Mouse (Mus musculus) bone marrow macrophage, adult 2 months (primary cell): ENCODE results near the gene Zmynd8.

Experiments
- CTCF ChIP-seq: IDR thresholded peaks from 2 replicates; pipeline ENCODE4 v1.5.1; 2012; ENCODE audit warnings: low read depth, mild to moderate bottlenecking, low read length, moderate library complexity
- POLR2A ChIP-seq: IDR thresholded peaks from 2 replicates; pipeline ENCODE4 v1.6.1; 2012; ENCODE audit warnings: mild to moderate bottlenecking, low read depth, low read length, borderline replicate concordance

GRCm38 (mm10) chr2:165880501-165881182, 18.2 kb downstream of the Zmynd8 start:
- TF ChIP-seq CTCF (no peak), POLR2A (no peak)
